Mouse (Mus musculus) NIH3T3 (cell line): Measurements from ENCODE around the gene Gmeb2.

Source experiments
- DNase-seq: peaks from one replicate; pipeline ENCODE4 v3.0.0-alpha.2; 2012; ENCODE audit warnings: low read depth

Gmeb2 gene

GRCm38 (mm10) chr2:181227122-181227521 lies 60.7 kb downstream of the Gmeb2 start:
- DNase-seq: no peak

GRCm38 (mm10) chr2:181224994-181225393 lies 62.8 kb downstream of the Gmeb2 start:
- DNase-seq: no peak

GRCm38 (mm10) chr2:181220361-181220760 lies 67.5 kb downstream of the Gmeb2 start:
- DNase-seq: peak; percentile 32

GRCm38 (mm10) chr2:181219538-181220216 lies 68.2 kb downstream of the Gmeb2 start, which contains the start of gene Fndc11:
Fndc11 (plus strand) TSS chr2:181220013.
- DNase-seq: peak; percentile 32

- DNase-seq: no peak
Observed at GRCm38 (mm10) chr2:181218881-181219485, 68.9 kb downstream of the Gmeb2 start.

GRCm38 (mm10) chr2:181216037-181216436 lies 71.8 kb downstream of the Gmeb2 start:
- DNase-seq: no peak

- DNase-seq: no peak
Observed at GRCm38 (mm10) chr2:181213021-181213445, 74.8 kb downstream of the Gmeb2 start, which contains the start of gene Srms. Srms (minus strand) TSS chr2:181213185.

GRCm38 (mm10) chr2:181212389-181213020 lies 75.3 kb downstream of the Gmeb2 start:
- no peak for DNase-seq

GRCm38 (mm10) chr2:181206118-181206517 lies 81.7 kb downstream of the Gmeb2 start:
- no peak for DNase-seq

- DNase-seq: no peak
Observed at GRCm38 (mm10) chr2:181205678-181206077, 82.2 kb downstream of the Gmeb2 start.

GRCm38 (mm10) chr2:181202886-181203285 lies 84.9 kb downstream of the Gmeb2 start:
- DNase-seq: no peak

GRCm38 (mm10) chr2:181202422-181202821 lies 85.4 kb downstream of the Gmeb2 start, which contains the start of gene Ptk6:
Ptk6 (minus strand) TSS chr2:181202789.
- DNase-seq: no peak

GRCm38 (mm10) chr2:181201606-181202005 lies 86.2 kb downstream of the Gmeb2 start:
- DNase-seq: no peak
